Mouse (Mus musculus): Measurements from ENCODE around the gene Srrd.

Gene Srrd

DNA sequence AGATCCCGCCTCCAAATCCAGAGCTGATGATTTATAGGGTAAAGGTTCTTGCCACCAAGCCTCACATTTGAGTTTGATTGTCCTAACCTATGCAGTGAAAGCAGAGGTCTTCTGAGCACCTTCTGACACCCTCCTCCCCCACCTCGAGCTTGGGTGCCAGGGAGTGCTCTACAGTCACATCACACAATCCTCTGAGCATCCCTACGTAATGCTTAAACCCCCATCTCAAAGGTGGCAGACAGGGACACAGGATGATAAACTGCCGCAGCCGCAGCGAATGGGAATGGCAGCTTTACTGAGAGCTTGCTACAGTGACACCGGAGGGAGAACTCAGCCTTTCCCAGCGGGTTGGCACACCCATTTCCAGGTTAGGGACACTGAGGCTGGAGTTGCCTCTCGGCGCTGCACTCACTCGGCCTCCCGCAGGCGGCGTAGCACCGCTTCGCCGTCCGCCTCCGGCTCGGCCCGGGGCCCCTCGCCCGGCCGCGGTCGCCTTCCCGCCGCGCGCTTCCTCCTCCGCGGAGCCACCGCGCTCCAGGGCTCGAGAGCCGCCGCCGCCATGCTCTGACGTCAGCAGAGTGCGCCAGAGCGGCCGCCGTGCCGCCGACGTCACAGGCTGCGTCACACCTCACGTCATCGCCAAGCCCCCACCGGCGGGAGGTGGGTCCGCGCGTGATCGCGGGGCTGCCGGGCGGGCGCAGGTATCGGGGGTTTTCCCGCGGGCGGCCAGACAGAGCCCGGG lies at the start of gene Srrd, which contains the start of gene Hps4:
Gene Srrd, minus strand, starts transcription at position 578 of the 742 bp plus-strand sequence.
Gene Hps4, plus strand, starts transcription at position 621 of the 742 bp plus-strand sequence.
- DNase-seq (ENCODE audit: low read depth in 2 of 2, low spot score in 2 of 2), result peak; percentile 90

DNA sequence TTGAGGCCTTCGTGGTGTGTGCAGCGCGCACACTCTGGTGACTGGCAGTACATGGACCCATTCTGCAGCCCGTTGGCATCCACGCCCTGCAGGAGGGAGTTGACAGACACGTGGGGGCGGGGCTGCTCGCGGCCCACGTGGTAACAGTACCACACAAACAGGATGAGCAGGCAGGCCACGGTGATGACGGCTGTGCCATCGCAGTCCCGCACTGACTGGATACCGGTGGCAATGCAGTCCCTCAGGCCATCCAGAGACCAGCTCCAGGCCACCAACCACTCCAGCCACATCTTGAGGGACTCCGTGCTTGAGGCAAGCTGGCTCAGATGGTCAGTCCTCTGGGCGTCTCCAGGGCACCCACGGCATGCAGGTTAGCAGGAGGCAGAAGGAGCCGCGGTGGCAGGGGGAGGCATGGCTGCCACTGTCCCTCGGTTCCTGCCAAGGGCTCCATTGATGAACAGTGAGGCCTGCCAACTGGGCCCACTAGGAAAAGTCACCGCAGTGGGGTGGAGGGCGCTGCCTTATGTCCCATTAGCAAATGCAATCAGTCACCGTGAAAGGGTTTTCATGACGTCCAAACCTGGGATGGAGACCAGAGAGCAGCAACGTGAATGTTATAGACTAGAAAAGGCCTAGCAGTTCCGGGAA lies 49.0 kb upstream of the Srrd start:
- no peak for DNase-seq (ENCODE audit: low read depth in 2 of 2, low spot score in 2 of 2)

DNA sequence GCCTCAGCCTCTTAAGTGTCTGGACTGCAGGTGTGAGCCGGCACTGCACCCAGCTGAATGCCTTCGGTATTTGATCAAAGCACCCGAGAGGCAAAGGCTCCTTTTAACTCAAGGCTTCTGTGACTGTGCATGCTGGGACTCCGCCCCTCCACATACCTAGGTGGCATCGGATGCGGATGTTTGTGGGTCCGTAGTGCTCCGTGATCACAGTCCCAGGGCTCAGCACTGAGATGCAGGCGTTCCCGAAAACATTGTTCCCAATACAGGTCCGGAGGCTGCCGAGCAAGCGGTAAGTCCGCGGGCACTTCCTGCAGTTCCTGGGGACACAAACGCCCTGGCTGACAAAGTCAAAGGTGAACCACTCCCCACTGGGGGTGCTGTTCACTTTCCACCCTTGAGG lies 48.2 kb upstream of the Srrd start:
- no peak for DNase-seq (ENCODE audit: low read depth in 2 of 2, low spot score in 2 of 2)

DNA sequence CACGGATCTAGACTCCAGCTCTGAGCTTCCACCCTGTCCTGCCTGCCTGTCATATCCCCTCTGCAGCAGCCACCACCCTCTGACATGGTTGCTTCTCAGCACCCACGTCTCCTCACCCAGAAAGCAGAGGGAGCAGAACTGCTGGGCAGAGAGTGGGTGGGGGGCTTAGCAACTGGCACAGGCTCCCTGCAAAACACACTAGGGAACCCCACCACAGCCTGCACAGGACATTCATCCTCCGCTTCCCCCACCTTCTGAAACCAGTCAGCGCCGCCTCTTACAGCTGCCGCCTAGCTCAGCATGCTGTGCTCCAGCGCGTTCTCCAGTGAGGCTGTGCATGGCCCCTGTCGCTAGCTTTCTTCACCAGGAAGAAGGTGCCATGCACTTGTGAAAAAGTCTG lies 46.5 kb upstream of the Srrd start:
- DNase-seq (ENCODE audit: low read depth in 2 of 2, low spot score in 2 of 2), result no peak

DNA sequence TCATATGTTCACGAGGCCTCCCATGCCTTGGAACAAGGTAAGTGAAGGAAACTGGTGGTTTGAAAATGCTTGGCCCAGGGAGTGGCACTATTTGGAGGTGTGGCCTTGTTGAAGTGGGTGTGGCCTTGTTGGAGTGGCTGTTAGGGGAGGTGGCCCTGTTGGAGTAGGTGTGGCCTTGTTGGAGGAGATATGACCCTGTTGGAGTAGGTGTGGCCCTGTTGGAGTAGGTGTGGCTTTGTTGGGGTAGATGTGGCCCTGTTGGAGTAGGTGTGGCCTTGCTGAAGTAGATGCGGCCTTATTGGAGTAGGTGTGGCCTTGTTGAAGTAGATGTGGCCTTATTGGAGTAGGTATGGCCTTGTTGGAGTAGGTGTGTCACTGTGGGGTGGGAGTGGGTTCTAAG lies 43.1 kb upstream of the Srrd start:
- no peak for DNase-seq (ENCODE audit: low read depth in 2 of 2, low spot score in 2 of 2)

DNA sequence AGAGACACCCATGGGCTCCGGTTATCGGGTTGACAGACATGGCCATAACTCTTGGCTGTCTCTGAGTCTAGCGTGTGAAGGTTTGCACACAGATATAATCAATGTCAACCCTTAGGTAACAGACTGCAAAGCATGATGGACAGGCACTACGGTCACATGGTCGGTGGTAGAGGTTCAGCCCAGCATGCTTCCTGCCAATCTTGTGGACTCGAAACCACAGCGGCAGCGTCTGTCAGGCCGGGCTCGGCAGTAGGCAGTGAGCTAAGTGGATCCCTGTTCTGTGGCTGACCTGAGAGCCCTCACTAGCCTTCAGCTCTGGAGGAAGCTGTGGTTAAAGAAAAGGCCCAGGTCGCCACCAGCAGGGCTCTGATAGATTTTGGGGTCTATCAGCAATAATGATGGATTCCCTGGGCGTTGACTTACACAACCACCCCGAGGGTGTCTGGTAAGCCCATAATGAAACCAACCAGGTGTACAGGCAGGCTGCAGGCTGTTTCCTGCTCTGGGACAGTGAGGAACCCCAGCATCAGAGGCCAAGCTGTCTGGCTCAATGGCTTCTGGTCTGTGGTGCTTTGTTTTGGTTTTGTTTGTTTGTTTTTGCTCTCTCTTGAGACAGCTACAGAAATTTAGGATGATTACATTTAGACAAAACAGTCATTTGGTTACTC lies 42.1 kb upstream of the Srrd start:
- peak in 1 of 2 experiments; percentile 11 for DNase-seq (ENCODE audit: low read depth in 2 of 2, low spot score in 2 of 2)

DNA sequence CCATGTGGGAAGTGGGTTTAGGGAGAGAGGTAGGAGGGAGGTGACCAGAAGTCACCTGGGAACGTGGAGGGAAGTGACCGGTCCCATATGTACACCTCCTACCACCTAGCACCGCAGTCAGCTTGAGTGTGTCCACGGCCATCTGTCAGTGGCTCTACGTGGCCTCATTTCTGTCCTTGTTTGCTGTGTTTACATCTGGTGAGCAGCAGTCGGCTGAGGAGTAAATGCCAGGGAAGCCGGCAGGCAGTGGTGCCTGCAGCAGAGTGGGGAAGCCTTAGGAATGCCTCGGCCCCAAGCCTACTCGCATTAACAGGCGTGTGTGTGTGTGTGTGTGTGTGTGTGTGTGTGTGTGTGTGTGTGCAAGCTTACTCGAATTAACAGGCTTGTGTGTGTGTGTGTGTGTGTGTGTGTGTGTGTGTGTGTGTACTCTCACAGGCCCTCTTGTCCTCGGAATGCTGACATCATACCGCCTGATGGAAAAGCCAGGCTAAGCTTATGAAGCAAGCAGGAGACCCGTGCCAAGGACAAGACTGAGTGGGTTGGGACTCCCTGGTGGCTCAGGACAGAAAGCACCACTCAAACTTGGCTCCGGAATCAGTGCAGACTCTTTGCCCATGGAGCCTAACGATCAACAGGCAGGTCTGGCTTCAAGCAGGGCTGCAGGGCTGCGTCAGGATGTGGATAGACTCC lies 39.9 kb upstream of the Srrd start:
- DNase-seq (ENCODE audit: low read depth in 2 of 2, low spot score in 2 of 2), result no peak

DNA sequence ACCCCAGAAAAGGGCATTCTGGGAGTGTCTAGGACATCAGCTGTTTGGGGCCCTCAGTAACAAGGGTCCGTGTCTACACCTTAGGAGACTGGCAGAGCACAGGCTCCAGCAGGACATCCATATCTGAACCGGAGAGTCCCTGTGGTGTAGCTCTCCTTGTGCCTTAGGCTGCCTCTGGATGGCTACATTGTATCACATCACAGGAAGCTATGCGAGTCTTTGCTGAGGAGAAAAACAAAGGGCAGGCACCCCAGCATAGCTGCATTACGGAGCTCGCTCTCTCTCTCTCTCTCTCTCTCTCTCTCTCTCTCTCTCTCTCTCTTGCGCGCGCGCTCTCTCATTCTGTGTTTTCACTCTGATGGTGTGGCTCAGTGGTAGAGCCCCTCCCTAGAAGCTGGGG lies 39.2 kb upstream of the Srrd start:
- DNase-seq (ENCODE audit: low read depth in 2 of 2, low spot score in 2 of 2), result no peak

DNA sequence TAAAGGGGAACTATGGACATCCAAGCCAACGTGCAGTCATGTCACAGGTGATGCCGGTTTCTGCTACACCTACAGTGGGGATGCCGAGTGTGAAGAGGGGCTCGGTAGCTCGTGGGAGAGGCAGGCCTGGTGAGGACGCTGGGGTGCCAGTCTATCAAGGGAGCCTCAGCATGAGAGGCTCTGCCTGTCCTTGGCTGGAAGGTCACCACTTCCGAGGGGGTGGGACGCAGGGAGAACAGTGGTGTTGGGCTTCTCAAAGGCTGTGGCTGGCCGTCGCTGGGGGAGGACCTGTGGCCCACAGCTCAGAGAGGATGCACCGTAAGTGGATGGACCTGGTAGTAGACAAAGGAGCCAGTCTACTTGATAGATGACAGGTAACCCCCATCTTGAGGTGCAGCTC lies 38.3 kb upstream of the Srrd start:
- DNase-seq (ENCODE audit: low read depth in 2 of 2, low spot score in 2 of 2), result no peak

DNA sequence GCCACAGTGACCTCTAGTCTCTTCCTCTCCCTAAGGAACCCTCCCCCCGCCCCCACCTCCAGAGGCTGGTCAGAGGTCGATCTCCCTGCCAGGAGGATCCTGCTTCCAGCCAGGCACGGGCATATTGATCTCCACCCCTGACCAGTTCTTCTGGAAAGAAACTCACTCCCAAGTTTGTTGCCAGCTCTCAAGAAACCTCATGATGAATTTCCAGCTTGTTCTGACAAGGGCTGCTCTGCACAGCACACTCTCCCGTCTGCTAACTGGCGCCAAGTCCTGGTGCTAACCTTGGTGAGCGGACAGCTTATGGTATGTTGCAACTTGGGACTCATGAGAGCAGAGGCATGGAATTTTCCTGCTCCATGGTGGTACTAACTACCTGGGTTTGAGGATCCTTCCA lies 35.9 kb upstream of the Srrd start:
- DNase-seq (ENCODE audit: low read depth in 2 of 2, low spot score in 2 of 2), result no peak

DNA sequence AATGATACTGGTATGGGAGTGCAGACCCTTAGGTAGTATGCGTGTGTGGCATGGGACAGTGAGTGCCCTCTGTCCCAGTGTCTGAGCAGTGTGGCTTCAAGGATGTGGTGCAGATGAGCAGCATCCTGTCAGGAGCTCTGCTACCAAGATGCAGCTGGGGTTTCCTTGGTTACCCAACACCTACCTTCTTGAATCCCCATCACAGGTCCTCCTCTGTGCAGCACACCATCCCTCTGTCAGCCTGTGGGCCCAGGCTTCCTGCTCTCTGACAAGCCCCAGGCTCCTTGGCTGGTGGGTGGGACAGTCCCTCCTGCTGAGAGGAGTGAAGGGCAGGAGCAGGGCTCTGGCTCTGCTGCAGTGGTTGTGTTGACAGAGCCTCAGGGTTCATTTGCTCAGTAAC lies 34.5 kb upstream of the Srrd start:
- DNase-seq (ENCODE audit: low read depth in 2 of 2, low spot score in 2 of 2), result no peak

DNA sequence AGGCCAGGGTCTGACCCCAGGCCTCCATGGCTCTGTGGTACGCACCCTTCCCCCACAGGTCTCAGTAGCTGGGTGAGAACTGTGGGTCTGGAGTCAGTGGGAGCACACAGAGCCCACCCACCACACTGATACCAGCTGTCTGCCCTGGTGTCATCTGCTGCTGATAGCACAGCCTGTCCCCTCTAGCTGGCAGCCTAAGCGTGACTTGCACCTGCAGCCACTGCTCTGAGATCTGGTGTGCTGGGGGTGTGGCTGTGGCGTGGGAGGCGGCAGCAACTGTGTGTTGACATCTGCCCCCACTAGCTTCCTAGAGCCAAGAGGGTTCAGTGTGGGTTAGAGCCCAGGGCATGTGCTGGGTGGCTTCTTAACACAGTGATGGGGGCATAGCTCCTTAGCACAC lies 33.3 kb upstream of the Srrd start:
- no peak for DNase-seq (ENCODE audit: low read depth in 2 of 2, low spot score in 2 of 2)

DNA sequence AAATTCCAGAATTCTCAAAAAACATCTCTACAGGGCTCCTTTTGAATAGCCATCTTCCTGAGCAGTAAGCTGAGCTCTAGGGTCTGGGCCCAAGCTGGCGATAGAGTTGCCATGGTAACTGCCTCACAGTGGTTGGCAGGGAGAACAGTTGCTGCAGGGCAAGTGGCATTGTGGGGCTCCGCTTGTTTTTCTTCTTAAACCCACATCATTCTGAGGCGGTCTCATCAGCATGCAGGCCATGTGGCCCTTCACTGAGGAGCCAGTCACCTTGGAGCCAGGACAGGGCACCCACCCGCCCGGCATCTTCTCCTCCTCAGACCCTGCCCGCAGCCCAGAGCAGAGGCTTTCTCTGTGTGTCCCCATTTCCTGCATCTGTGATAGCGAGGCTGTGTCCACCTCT lies 29.1 kb upstream of the Srrd start:
- no peak for DNase-seq (ENCODE audit: low read depth in 2 of 2, low spot score in 2 of 2)

DNA sequence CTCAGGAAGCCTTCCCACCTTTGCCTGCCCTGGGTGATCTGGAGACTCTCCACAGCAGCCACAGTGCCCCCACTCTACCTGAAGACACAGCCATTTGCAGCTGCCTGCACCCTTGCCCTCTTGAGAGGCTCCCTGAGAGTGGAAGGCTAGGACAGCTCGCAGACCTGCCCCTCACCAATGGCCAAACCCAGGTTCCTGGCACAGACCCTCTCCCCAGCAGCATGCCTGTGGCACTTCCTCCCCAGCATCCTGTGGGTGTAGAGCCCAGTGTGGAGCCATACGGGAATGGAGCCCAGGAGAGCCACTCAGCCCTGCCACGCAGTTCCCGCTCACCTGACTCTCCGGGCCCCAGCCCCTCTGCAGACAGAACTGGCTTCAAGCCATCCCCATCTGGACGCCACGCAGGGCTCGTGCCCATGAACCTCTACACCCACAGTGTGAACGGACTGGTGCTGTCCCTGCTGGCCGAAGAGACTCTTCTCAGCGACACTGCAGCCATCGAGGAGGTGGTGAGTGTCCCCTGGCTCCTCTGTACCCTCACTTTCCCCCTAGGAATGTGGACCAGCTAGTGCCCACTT lies 27.5 kb upstream of the Srrd start:
- no peak for DNase-seq (ENCODE audit: low read depth in 2 of 2, low spot score in 2 of 2)

DNA sequence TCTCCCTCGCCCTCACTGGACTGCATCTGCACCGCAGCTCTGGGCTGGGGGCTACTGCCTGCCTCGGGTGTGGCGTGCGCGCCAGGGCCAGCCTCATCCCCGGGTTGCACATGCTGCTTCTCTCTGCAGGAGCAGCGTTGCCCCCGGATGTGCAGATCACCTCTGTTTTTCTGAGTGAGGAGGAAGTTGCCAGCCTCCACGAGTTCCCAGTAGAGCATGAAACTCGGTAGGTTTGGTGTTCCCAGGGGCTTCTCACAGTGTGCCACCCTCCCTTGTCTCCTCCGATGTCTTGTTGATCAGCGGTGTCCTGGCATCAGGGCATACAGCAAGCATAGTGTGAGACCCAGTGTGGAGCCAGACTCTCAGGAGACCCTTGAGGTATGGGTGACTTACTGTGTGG lies 26.5 kb upstream of the Srrd start:
- no peak for DNase-seq (ENCODE audit: low read depth in 2 of 2, low spot score in 2 of 2)

DNA sequence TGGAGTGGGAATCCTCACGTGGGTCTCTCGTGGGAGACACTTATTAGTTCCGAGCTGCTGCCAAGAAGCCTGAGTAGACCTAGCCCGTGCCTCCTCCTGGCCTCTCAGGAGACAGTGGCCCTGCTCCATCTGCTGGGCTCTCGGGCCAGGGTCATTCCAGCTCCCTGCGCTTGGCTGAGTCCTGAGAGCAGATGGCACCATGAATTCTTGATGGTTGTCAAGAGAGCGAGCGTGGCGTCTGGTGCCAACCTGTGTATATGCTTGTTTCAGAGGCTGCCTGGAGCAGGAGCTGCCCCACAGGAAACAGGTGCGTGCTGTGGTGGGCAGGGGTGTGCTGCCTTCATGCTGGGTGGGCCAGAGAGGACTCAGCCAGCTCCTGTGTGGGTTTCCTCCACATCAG lies 25.8 kb upstream of the Srrd start:
- DNase-seq (ENCODE audit: low read depth in 2 of 2, low spot score in 2 of 2), result no peak

DNA sequence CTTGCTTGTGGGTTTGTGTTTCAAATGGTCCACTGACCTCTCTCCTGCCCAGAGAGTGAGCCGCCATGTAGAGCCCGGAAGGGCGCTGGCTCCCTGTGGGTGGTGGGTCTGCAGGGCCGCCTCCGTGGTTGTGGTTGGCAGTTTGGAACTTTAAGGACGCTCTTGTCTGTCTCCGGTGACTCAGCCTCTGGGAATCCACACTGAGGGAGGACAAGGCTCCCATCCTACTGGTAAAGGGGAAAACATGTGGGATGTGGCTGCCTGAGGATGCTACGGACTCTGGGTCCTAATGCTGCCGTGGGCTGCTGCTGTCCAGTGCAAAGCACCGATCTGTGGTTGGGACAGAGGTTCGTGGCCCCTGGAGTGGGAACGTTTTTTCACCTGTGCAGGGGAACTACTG lies 25.1 kb upstream of the Srrd start:
- DNase-seq (ENCODE audit: low read depth in 2 of 2, low spot score in 2 of 2), result no peak

DNA sequence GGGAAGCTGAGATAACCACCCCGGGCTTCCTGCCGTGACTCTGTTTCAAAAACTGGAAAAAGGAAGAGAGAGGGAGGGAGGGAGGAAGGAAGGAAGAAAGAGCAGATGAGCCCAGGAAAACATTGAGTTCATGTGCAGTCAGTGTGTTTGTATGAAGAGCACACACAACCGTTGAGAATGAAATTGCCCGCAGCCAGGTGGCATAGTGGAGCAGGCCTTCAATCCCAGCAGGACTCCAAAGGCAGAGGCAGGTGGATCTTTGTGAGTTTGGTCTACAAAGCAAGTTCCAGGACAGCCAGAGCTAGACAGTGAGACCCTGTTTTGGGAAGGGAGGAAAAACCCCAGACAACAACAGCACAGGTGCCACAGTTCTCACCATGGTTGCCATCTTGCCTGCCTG lies 24.5 kb upstream of the Srrd start:
- no peak for DNase-seq (ENCODE audit: low read depth in 2 of 2, low spot score in 2 of 2)

DNA sequence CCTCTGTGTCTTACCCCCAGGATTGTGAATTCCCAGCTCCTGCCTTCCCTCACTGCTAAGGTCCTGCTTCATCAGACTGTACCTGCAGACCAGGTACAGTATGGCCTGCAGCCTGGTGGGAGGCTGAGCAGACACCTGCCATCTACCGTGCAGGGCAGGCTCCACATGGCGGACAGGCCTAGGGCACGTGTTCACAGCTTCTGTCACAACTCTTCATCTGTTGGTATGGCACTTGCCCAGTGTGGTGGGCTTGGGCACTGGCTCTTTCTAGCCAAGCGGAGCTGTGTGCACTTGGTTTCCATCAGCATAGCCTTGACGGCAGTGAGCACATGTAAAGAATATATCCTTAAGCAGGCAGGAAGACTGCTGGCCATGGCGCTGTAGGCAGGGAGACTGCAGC lies 24.0 kb upstream of the Srrd start:
- no peak for DNase-seq (ENCODE audit: low read depth in 2 of 2, low spot score in 2 of 2)

DNA sequence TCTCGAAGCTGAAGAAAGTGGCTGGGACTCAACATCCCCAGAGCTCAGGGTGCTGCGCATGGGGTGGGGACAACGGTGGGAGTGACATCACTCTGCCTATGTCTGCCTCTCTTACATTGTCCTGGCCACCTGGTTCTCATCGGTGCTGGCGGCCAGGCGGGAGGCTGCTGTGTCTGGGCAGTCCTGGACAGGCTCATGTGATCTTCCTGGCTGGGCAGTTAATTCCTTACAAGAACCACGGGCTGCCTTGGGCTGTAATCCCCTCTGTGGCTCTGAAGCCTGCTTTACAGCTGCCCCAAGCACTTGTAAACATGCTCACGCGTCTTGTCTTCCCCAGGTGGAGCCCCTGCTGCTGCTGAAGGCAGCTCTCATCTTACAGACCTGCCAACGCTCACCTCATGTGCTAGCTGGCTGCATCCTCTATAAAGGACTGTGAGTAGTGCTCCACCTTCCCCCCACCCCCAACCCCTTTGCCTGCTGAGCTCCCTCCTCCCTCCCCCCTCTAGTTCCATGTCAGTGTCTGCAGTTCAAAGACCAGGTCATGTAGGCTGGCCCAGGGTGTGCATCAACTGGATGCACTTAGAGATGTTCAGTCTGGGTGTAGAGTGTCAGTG lies 21.5 kb upstream of the Srrd start:
- no peak for DNase-seq (ENCODE audit: low read depth in 2 of 2, low spot score in 2 of 2)

DNA sequence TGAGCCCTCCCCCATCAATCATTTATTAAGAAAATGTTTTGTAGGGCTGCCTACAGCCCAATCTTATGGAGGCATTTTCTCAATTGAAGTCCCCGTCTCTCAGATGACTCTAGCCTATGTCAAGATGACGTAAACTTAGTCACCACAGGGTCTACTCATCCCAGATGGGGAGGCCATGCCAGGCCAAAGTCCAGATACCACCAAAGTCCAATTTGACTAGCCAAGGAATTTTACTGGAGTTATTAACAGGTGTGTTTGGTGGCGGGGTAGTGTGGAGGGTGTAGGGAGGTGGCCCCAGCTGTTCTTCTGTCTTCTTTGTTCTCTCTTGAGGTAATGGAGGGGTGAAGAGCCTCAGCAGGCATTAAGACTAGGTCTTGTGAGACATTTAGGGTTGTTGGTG lies 17.2 kb upstream of the Srrd start:
- DNase-seq (ENCODE audit: low read depth in 2 of 2, low spot score in 2 of 2), result no peak
